9 mouse cellular contexts compared by ENCODE assay signal in the genomic region with DNA sequence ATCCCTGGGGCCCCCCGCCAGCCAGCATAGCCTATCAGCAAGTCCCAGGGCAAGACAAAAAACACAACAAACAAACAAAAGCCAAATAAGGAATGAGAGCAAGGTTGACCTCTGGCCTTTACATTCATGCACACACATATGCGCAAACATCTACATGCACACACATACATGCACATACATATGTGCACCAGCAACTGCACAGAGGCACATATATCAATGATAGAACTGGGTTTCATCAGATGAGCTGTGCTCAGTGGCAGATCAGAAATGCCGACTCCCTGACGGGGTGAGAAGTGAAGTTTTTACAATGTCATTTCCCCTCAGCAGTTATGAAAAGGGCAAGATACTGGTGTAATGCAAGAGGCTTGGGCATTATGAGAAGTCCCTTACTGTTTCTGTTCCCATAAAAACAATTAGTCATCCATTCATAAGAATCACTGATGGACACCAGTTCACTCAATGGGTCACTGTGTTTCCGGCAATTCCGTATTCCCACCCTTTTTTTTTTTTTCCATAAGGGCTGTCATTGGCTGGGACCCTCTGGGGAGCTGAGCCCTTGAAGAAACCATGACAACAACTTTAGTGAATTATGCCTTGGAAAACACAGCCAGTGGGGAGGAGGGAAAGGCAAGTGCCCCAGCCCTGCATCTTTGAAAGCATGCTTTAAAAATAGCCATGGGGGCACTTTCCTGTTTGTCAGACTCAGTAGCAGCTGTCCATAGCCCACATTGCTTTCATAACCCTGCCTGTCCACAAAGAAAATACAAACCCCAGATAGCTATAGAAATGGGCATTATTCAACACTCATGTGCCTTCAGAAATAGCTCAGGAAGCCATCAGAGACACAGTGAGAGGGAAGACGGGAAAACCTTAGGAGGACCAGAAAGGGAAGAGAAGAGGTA.
A peak's percentile ranks its signal among the peaks of the same experiment; 100 is the strongest.
DNase-seq lines count a peak whose midpoint lies in the region; ATAC-seq and TF ChIP-seq lines count a peak whose summit lies in the region.
"Had no signal": no experiment of that assay in that cellular context is flagged by ENCODE, and none has a peak within 500 bp of the region (broad histone marks: within the 10 kb centered on the region; RNA-seq: fewer than 3 reads in every experiment).

No protein-coding gene starts in this region.

- H3K79me2 ChIP-seq in C2C12 (ENCODE audit: control insufficient read depth, insufficient read depth), result no peaks in the 10 kb centered on the region

- H3K4me3 ChIP-seq in embryonic facial prominence, embryonic 11.5 days (ENCODE audit: low read depth, low read length), result no peak overlapping the region
- H3K4me3 ChIP-seq in embryonic facial prominence, embryonic 10.5 days, result no peak overlapping the region
- H3K4me3 ChIP-seq in C2C12 (ENCODE audit: insufficient read depth, poor library complexity, severe bottlenecking), result no peak overlapping the region
- H3K4me3 ChIP-seq in heart, embryonic 15.5 days, result no peak overlapping the region

- H3K27me3 ChIP-seq in embryonic facial prominence, embryonic 11.5 days (ENCODE audit: control insufficient read depth, insufficient read depth, low read length), result no peaks in the 10 kb centered on the region
- H3K27me3 ChIP-seq in embryonic facial prominence, embryonic 10.5 days (replicated peaks; ENCODE audit: low read depth, poor library complexity, severe bottlenecking), result no peaks in the 10 kb centered on the region
- H3K27me3 ChIP-seq in C2C12 (ENCODE audit: control insufficient read depth, insufficient read depth, insufficient read length), result no peaks in the 10 kb centered on the region
- H3K27me3 ChIP-seq in heart, embryonic 15.5 days, result no peaks in the 10 kb centered on the region

- H3ac ChIP-seq in C2C12 (ENCODE audit: control insufficient read depth, insufficient read length, low read depth), result no peak overlapping the region

- WGBS in embryonic facial prominence, embryonic 11.5 days, result 67% methylated on average over 7 of the region's 7 CpGs
- 74% methylated on average over 7 of the region's 7 CpGs for WGBS in embryonic facial prominence, embryonic 10.5 days
- 61% methylated on average over 7 of the region's 7 CpGs for WGBS in heart, embryonic 15.5 days

- no peak overlapping the region for H3K4me2 ChIP-seq in embryonic facial prominence, embryonic 11.5 days (ENCODE audit: low read depth, low read length)
- no peak overlapping the region for H3K4me2 ChIP-seq in heart, embryonic 15.5 days

- no peaks in the 10 kb centered on the region for H3K36me3 ChIP-seq in embryonic facial prominence, embryonic 11.5 days (replicated peaks; ENCODE audit: control insufficient read depth, insufficient read depth, low read depth, low read length)
- no peaks in the 10 kb centered on the region for H3K36me3 ChIP-seq in embryonic facial prominence, embryonic 10.5 days (replicated peaks)
- H3K36me3 ChIP-seq in C2C12 (ENCODE audit: control insufficient read depth, insufficient read depth), result no peaks in the 10 kb centered on the region
- no peaks in the 10 kb centered on the region for H3K36me3 ChIP-seq in heart, embryonic 15.5 days

- TF ChIP-seq CTCF in C2C12 (IDR thresholded peaks at IDR 0.05; ENCODE audit: control insufficient read depth, insufficient read depth, insufficient read length), result no peak

- H3K9ac ChIP-seq in embryonic facial prominence, embryonic 11.5 days (replicated peaks; ENCODE audit: low read length), result no peak overlapping the region
- H3K9ac ChIP-seq in heart, embryonic 15.5 days, result no peak overlapping the region

- no peaks in the 10 kb centered on the region for H3K79me3 ChIP-seq in C2C12 (ENCODE audit: low read depth)

- 0 out of 2 replicates have a peak, but pooled peaks have one; percentile 52 for ATAC-seq in embryonic facial prominence, embryonic 11.5 days (replicated peaks; ENCODE audit: insufficient number of reproducible peaks, low FRiP score, low TSS enrichment, low read depth)
- peak; percentile 43; the same call in 1 of the 2 replicates for ATAC-seq in heart, embryonic 15.5 days (replicated peaks; ENCODE audit: insufficient number of reproducible peaks, insufficient read depth, low FRiP score, low read depth)

- DNase-seq in embryonic facial prominence, embryonic 11.5 days (ENCODE audit: low spot score), result peak; percentile 11
- no peak for DNase-seq in embryonic facial prominence, embryonic 10.5 days (ENCODE audit: low spot score)
- peak; percentile 22 for DNase-seq in kidney, postnatal 10 days
- no peak for DNase-seq in cerebellum, adult 11-12 months
- DNase-seq in adrenal gland, adult 18-20 months (ENCODE audit: low spot score in 2 of 2), result no peak
- DNase-seq in thymus, postnatal 36 days, result no peak
- DNase-seq: cerebellum, adult 9-10 months had no signal

- H3K4me1 ChIP-seq in embryonic facial prominence, embryonic 11.5 days (ENCODE audit: control insufficient read depth, insufficient read depth, low read length), result no peaks in the 10 kb centered on the region
- H3K4me1 ChIP-seq in embryonic facial prominence, embryonic 10.5 days, result peaks cover 11% of the 10 kb centered on the region
- H3K4me1 ChIP-seq in heart, embryonic 15.5 days (replicated peaks), result peaks cover 15% of the 10 kb centered on the region

- H3K9me3 ChIP-seq in embryonic facial prominence, embryonic 11.5 days (replicated peaks; ENCODE audit: control insufficient read depth, low read length), result no peaks in the 10 kb centered on the region
- no peaks in the 10 kb centered on the region for H3K9me3 ChIP-seq in embryonic facial prominence, embryonic 10.5 days
- no peaks in the 10 kb centered on the region for H3K9me3 ChIP-seq in heart, embryonic 15.5 days (replicated peaks)

- no peak overlapping the region for H3K27ac ChIP-seq in embryonic facial prominence, embryonic 11.5 days (replicated peaks; ENCODE audit: low read depth, low read length)
- no peak overlapping the region for H3K27ac ChIP-seq in embryonic facial prominence, embryonic 10.5 days (replicated peaks)
- peak overlapping the region; percentile 57 for H3K27ac ChIP-seq in heart, embryonic 15.5 days

TF ChIP-seq in C2C12, 6 proteins besides CTCF, POLR2A, EP300 and RAD21:
- TF ChIP-seq MAX (IDR thresholded peaks at IDR 0.05), result no peak
- no peak for TF ChIP-seq MYOG (IDR thresholded peaks at IDR 0.05; ENCODE audit: control insufficient read depth, extremely low read depth, insufficient read length)
- TF ChIP-seq MYOD1 (IDR thresholded peaks at IDR 0.05; ENCODE audit: control insufficient read depth, insufficient read length, low read depth), result peak; percentile 7
- no peak for TF ChIP-seq FOSL1 (IDR thresholded peaks at IDR 0.05; ENCODE audit: insufficient read depth, low read length, poor library complexity, severe bottlenecking)

Comparison
In these comparisons a context has a peak if more than half of its experiments do, and no peak if none do; other contexts are left out.
1. DNase-seq: peak in embryonic facial prominence, embryonic 11.5 days (single experiment) and kidney, postnatal 10 days (single experiment); none in embryonic facial prominence, embryonic 10.5 days (single experiment), cerebellum, adult 11-12 months (single experiment), adrenal gland, adult 18-20 months (0 of 2) and thymus, postnatal 36 days (0 of 2).